Mouse (Mus musculus) kidney, adult 2 months (tissue): ENCODE data around the gene Spryd3.

Source experiments
- CTCF ChIP-seq: fragments of 200-500 bp; conservative IDR thresholded peaks from 2 replicates; pipeline ENCODE4 v1.5.1; 2011; ENCODE audit warnings: low read depth, mild to moderate bottlenecking, control low read depth, low read length, moderate library complexity, mixed read lengths; ENCODE audit not compliant: insufficient read depth, insufficient read length
- POLR2A ChIP-seq: fragments of 200-500 bp; IDR thresholded peaks from one replicate; pipeline ENCODE4 v1.6.1; 2011; ENCODE audit warnings: low read depth, low read length, control low read depth

GRCm38 (mm10) chr15:102077111-102077677 lies 58.8 kb downstream of the Spryd3 start:
- TF ChIP-seq POLR2A (no peak), CTCF (no peak)
